Mouse (Mus musculus) embryonic stem cell, embryonic (primary cell): ENCODE results near the gene Dcun1d1.

Source experiments
- CTCF ChIA-PET, 4 experiments: fragments of 300-600 bp in 2 of 4; fragments of 350-600 bp in 2 of 4; sonication (Branson Sonifier 250); formaldehyde crosslinking; loops; one replicate each; lab custom pipeline; 2022; ENCODE audit warnings: inconsistent platforms in 2 of 4; lab: Charles Lee
- POLR2A ChIA-PET, 4 experiments: fragments of 300-600 bp in 2 of 4; fragments of 350-600 bp in 2 of 4; sonication (Branson Sonifier 250); formaldehyde crosslinking; loops; one replicate each; lab custom pipeline; 2022; ENCODE audit warnings: antibody characterized with exemption in 4 of 4, inconsistent platforms in 1 of 4; lab: Charles Lee

Dcun1d1 gene

GRCm38 (mm10) chr3:35937345-35937744, at the start of gene Dcun1d1:
Gene Dcun1d1, minus strand, starts transcription at chr3:35937445.
- ChIA-PET POLR2A (interaction anchor here in 1 of 4 experiments (1.0 to 6.0 kb wide), 2 partner anchors 16 to 22 kb away, joined by 3 to 50 read pairs; no protein-coding TSS in a partner anchor), CTCF (interaction anchor here in 1 of 4 experiments (0.5 kb wide), 1 partner anchor 383 kb away, joined by 6 read pairs; no protein-coding TSS in a partner anchor)

- ChIA-PET CTCF (interaction anchor here in 2 of 4 experiments (0.7 to 1.6 kb wide), 2 partner anchors 11 to 52 kb away, joined by 4 to 5 read pairs; no protein-coding TSS in a partner anchor), POLR2A (no interaction called here)
These were observed 49.0 kb upstream of the Dcun1d1 start for GRCm38 (mm10) chr3:35986266-35986665.

- CTCF ChIA-PET: interaction anchor here in 2 of 4 experiments (1.0 to 1.4 kb wide), 5 partner anchors 87 to 521 kb away, joined by 3 to 5 read pairs (median 3); no protein-coding TSS in a partner anchor
- POLR2A ChIA-PET: interaction anchor here in 1 of 4 experiments (1.3 kb wide), 1 partner anchor 15 kb away, joined by 4 read pairs; no protein-coding TSS in a partner anchor
These were observed 36.3 kb upstream of the Dcun1d1 start for GRCm38 (mm10) chr3:35973551-35973950.

GRCm38 (mm10) chr3:35972985-35973384, 35.7 kb upstream of the Dcun1d1 start:
- CTCF ChIA-PET: interaction anchor here (0.6 to 1.7 kb wide), 18 partner anchors 9 to 522 kb away, joined by 3 to 6 read pairs (median 4); partner anchors contain the start of gene Mccc1 (in 1 of the 4)
- POLR2A ChIA-PET: interaction anchor here in 2 of 4 experiments (0.6 to 2.0 kb wide), 7 partner anchors 14 to 1288 kb away, joined by 3 to 7 read pairs (median 4); partner anchors contain the start of gene Mccc1 (in 1 of the 2)

GRCm38 (mm10) chr3:35971149-35971548, 33.9 kb upstream of the Dcun1d1 start:
- POLR2A ChIA-PET: interaction anchor here in 2 of 4 experiments (0.6 to 2.0 kb wide), 2 partner anchors 29 to 74 kb away, joined by 5 to 7 read pairs; partner anchors contain the start of gene Mccc1 (in 1 of the 2)
- CTCF ChIA-PET: no interaction called here

- POLR2A ChIA-PET: no interaction called here
- CTCF ChIA-PET: no interaction called here
These were observed 33.2 kb upstream of the Dcun1d1 start for GRCm38 (mm10) chr3:35970441-35970840.

GRCm38 (mm10) chr3:35967366-35967921, 30.2 kb upstream of the Dcun1d1 start:
- ChIA-PET CTCF (no interaction called here), POLR2A (interaction anchor here in 1 of 4 experiments (1.4 kb wide), 1 partner anchor 27 kb away, joined by 3 read pairs; no protein-coding TSS in a partner anchor)

GRCm38 (mm10) chr3:35966493-35966892, 29.2 kb upstream of the Dcun1d1 start:
- ChIA-PET POLR2A (no interaction called here), CTCF (no interaction called here)

- POLR2A ChIA-PET: interaction anchor here in 2 of 4 experiments (1.2 to 2.0 kb wide), 3 partner anchors 10 to 41 kb away, joined by 3 to 8 read pairs (median 3); partner anchors contain the start of gene Mccc1 (in 1 of the 2)
- CTCF ChIA-PET: no interaction called here
These were observed 27.7 kb upstream of the Dcun1d1 start for GRCm38 (mm10) chr3:35964928-35965327.

- CTCF ChIA-PET: interaction anchor here in 3 of 4 experiments (0.5 to 1.6 kb wide), 4 partner anchors 9 to 271 kb away, joined by 3 to 7 read pairs (median 3); no protein-coding TSS in a partner anchor
These were observed 26.7 kb upstream of the Dcun1d1 start for GRCm38 (mm10) chr3:35963921-35964320.

GRCm38 (mm10) chr3:35963401-35963800, 26.2 kb upstream of the Dcun1d1 start:
- ChIA-PET CTCF (interaction anchor here in 3 of 4 experiments (0.6 to 1.6 kb wide), 5 partner anchors 9 to 271 kb away, joined by 3 read pairs; no protein-coding TSS in a partner anchor), POLR2A (interaction anchor here in 1 of 4 experiments (1.3 to 8.8 kb wide), 3 partner anchors 24 to 31 kb away, joined by 3 to 50 read pairs (median 4); partner anchors contain the start of gene Dcun1d1)

More at GRCm38 (mm10) chr3:35963921-35964320, 26.7 kb upstream of the Dcun1d1 start:
- POLR2A ChIA-PET: interaction anchor here in 1 of 4 experiments (1.3 to 8.8 kb wide), 4 partner anchors 9 to 32 kb away, joined by 3 to 50 read pairs (median 6); partner anchors contain the start of gene Dcun1d1

GRCm38 (mm10) chr3:35962967-35963366, 25.7 kb upstream of the Dcun1d1 start:
- ChIA-PET POLR2A (interaction anchor here in 2 of 4 experiments (0.6 to 8.8 kb wide), 4 partner anchors 23 to 188 kb away, joined by 3 to 50 read pairs (median 4); partner anchors contain the start of gene Dcun1d1 (in 1 of the 2)), CTCF (interaction anchor here in 3 of 4 experiments (0.6 to 1.6 kb wide), 6 partner anchors 70 to 504 kb away, joined by 3 read pairs; no protein-coding TSS in a partner anchor)

- CTCF ChIA-PET: no interaction called here
- POLR2A ChIA-PET: interaction anchor here in 2 of 4 experiments (0.8 to 8.8 kb wide), 10 partner anchors 12 to 197 kb away, joined by 3 to 50 read pairs (median 6); partner anchors contain the start of genes Mccc1 (in 2 of the 2) and Dcun1d1 (in 1 of the 2)
These were observed 20.0 kb upstream of the Dcun1d1 start for GRCm38 (mm10) chr3:35957230-35957629.

GRCm38 (mm10) chr3:35954901-35955575, 17.8 kb upstream of the Dcun1d1 start:
- CTCF ChIA-PET: interaction anchor here in 2 of 4 experiments (0.7 kb wide), 2 partner anchors 9 to 255 kb away, joined by 4 to 7 read pairs; no protein-coding TSS in a partner anchor
- POLR2A ChIA-PET: interaction anchor here in 3 of 4 experiments (0.6 to 6.5 kb wide), 13 partner anchors 8 to 301 kb away, joined by 3 to 36 read pairs (median 4); partner anchors contain the start of gene Acad9 (in 2 of the 3)

- CTCF ChIA-PET: no interaction called here
- POLR2A ChIA-PET: interaction anchor here in 2 of 4 experiments (0.8 to 6.5 kb wide), 4 partner anchors 12 to 112 kb away, joined by 3 to 36 read pairs (median 16); partner anchors contain the start of genes Acad9 (in 1 of the 2) and Dcun1d1 (in 1 of the 2)
These were observed 16.6 kb upstream of the Dcun1d1 start for GRCm38 (mm10) chr3:35953816-35954215.

- ChIA-PET CTCF (no interaction called here), POLR2A (interaction anchor here in 1 of 4 experiments (0.7 to 5.2 kb wide), 4 partner anchors 11 to 67 kb away, joined by 3 to 30 read pairs (median 10); partner anchors contain the start of gene Dcun1d1)
These were observed 15.9 kb upstream of the Dcun1d1 start for GRCm38 (mm10) chr3:35953184-35953583.

GRCm38 (mm10) chr3:35948197-35948596, 11.0 kb upstream of the Dcun1d1 start:
- ChIA-PET POLR2A (interaction anchor here in 1 of 4 experiments (0.8 to 1.0 kb wide), 2 partner anchors 11 to 15 kb away, joined by 3 to 4 read pairs; no protein-coding TSS in a partner anchor), CTCF (interaction anchor here in 1 of 4 experiments (0.6 kb wide), 1 partner anchor 151 kb away, joined by 3 read pairs; no protein-coding TSS in a partner anchor)
